Mouse (Mus musculus): ENCODE measurements around the gene Tom1. TPM values are rescaled to one million over a fixed set of nuclear protein-coding genes. Genes with fewer than 3 reads are reported as not detected.
A peak's percentile ranks its signal among the peaks of the same experiment; 100 is the strongest.

Gene Tom1
- polyA plus RNA-seq, 1 experiment from 2014 or later: 30.1 TPM

DNA sequence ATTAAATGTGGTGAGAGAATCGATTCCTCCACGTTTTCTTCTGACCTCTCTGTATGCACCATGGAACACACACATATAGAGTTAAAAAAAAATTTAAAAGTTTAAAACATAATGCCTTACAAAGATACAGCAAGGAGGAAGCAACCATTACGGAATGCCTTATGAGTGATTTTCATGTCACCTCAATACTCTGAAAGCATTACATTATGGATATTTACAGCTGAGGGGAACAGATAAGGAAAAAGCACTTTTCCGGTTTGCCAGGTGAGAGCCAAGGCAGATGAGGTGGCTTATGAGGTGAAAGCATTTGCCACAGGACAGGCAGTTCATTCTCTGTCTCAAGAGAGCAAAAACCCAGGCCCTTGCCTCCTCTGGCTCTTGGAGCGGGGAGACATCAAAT lies 544 bp upstream of the Tom1 start:
- H3K27ac ChIP-seq (replicated peaks; ENCODE audit: low read depth, low read length): no peak overlapping the region
- H3K27me3 ChIP-seq (ENCODE audit: control insufficient read depth, insufficient read depth, low read length): no peaks in the 10 kb centered on the region
- H3K4me3 ChIP-seq (ENCODE audit: low read depth, low read length): peak overlapping the region; percentile 62; the same call in 1 of the 2 replicates
- H3K4me1 ChIP-seq (ENCODE audit: control insufficient read depth, insufficient read depth, low read length): no peaks in the 10 kb centered on the region
- no peak overlapping the region for H3K9ac ChIP-seq (ENCODE audit: low read length)
- peaks cover 2% of the 10 kb centered on the region; the same call in 1 of the 2 replicates for H3K36me3 ChIP-seq (ENCODE audit: control insufficient read depth, insufficient read depth, low read length)
- ATAC-seq (ENCODE audit: insufficient number of reproducible peaks, low FRiP score, low TSS enrichment, low read depth) (no peak), DNase-seq (ENCODE audit: low spot score) (no peak)
- 71% methylated on average over 5 of the region's 5 CpGs for WGBS
- peak overlapping the region; percentile 29; the same call in 1 of the 2 replicates for H3K4me2 ChIP-seq (ENCODE audit: low read depth, severe bottlenecking)
- H3K9me3 ChIP-seq (ENCODE audit: control insufficient read depth, low read length): no peaks in the 10 kb centered on the region

DNA sequence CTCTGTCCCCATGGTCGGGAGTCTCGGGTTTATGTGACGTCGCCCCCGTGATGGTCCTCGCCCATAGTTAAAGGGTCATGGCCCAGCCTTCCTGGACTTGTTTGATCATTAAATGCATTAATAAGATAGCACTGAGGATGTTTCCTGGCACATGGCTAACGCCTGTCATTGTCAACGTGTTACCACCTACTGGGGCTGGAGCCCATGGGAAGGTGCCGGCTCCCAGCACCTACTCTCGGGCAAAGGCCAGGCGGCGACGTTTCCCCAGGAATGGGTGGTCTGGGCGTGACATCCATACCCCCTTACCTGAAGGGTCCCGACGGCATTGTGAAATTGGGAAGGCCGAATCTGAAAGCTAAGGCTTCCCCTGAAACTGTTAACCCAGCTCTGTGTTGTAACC lies 780 bp downstream of the Tom1 start:
- H3K4me3 ChIP-seq (ENCODE audit: low read depth, low read length): peak overlapping the region; percentile 62
- H3K27me3 ChIP-seq (ENCODE audit: control insufficient read depth, insufficient read depth, low read length): no peaks in the 10 kb centered on the region
- ATAC-seq (ENCODE audit: insufficient number of reproducible peaks, low FRiP score, low TSS enrichment, low read depth): no peak; the same call in 1 of the 2 replicates
- H3K36me3 ChIP-seq (ENCODE audit: control insufficient read depth, insufficient read depth, low read length): no peaks in the 10 kb centered on the region
- peak overlapping the region; percentile 93 for H3K4me2 ChIP-seq (ENCODE audit: low read depth, severe bottlenecking)
- H3K27ac ChIP-seq (replicated peaks; ENCODE audit: low read depth, low read length): no peak overlapping the region
- H3K9me3 ChIP-seq (ENCODE audit: control insufficient read depth, low read length): no peaks in the 10 kb centered on the region
- H3K9ac ChIP-seq (ENCODE audit: low read length): peak overlapping the region; percentile 64
- no peak for DNase-seq (ENCODE audit: low spot score)
- H3K4me1 ChIP-seq (ENCODE audit: control insufficient read depth, insufficient read depth, low read length): no peaks in the 10 kb centered on the region
- 1% methylated on average over 17 of the region's 17 CpGs for WGBS

DNA sequence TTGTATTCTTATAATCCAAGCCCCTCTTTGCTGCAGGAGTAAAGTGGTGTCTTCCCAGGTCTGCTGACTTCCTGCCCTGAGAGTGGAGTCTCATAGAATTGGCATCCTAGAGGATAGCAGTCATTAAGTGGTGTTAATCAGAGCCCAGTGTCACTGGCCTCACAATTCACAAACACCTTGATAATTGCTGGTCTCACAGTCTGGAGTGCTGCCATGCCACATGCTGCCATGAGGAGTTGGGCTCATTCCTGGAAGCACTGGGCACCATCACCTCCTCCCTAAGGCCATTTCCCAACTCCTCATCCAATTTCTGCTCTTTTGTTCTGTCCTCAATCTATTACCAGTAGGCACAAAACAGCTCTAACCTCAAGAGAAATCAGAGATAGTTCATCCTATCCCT lies 2.1 kb downstream of the Tom1 start:
- Histone ChIP-seq H3K4me2 (ENCODE audit: low read depth, severe bottlenecking) (no peak overlapping the region), H3K36me3 (ENCODE audit: control insufficient read depth, insufficient read depth, low read length) (no peaks in the 10 kb centered on the region), H3K4me3 (ENCODE audit: low read depth, low read length) (no peak overlapping the region), H3K9ac (ENCODE audit: low read length) (no peak overlapping the region), H3K27ac (replicated peaks; ENCODE audit: low read depth, low read length) (no peak overlapping the region), H3K9me3 (ENCODE audit: control insufficient read depth, low read length) (no peaks in the 10 kb centered on the region), H3K4me1 (ENCODE audit: control insufficient read depth, insufficient read depth, low read length) (no peaks in the 10 kb centered on the region), H3K27me3 (ENCODE audit: control insufficient read depth, insufficient read depth, low read length) (no peaks in the 10 kb centered on the region)
- ATAC-seq (ENCODE audit: insufficient number of reproducible peaks, low FRiP score, low TSS enrichment, low read depth) (no peak), DNase-seq (ENCODE audit: low spot score) (no peak)

DNA sequence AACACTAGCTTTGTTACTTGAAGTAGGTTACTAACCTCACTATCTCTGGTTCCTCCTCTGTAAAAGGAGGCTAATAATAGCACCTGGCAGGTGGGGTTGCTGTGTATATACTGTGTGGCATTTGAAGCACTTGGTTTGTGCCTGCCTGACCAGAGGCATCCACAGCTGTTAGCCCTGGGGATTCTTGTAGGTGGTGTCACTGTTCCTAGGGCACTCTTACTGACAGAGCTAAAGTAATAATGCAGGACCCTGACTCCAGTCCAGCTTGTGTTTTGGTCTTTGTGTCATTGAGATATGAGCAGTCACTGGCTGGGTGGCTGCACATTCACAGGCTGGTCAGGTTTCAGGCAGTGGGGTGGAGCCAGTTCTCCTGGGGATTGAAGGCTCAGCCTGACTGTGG lies 5.0 kb downstream of the Tom1 start:
- H3K27ac ChIP-seq (replicated peaks; ENCODE audit: low read depth, low read length): no peak overlapping the region
- H3K36me3 ChIP-seq (ENCODE audit: control insufficient read depth, insufficient read depth, low read length): no peaks in the 10 kb centered on the region
- H3K9ac ChIP-seq (ENCODE audit: low read length): no peak overlapping the region
- H3K9me3 ChIP-seq (ENCODE audit: control insufficient read depth, low read length): no peaks in the 10 kb centered on the region
- no peak overlapping the region for H3K4me2 ChIP-seq (ENCODE audit: low read depth, severe bottlenecking)
- ATAC-seq (ENCODE audit: insufficient number of reproducible peaks, low FRiP score, low TSS enrichment, low read depth) (no peak), DNase-seq (ENCODE audit: low spot score) (no peak)
- H3K27me3 ChIP-seq (ENCODE audit: control insufficient read depth, insufficient read depth, low read length): no peaks in the 10 kb centered on the region
- H3K4me1 ChIP-seq (ENCODE audit: control insufficient read depth, insufficient read depth, low read length): no peaks in the 10 kb centered on the region
- H3K4me3 ChIP-seq (ENCODE audit: low read depth, low read length): no peak overlapping the region

DNA sequence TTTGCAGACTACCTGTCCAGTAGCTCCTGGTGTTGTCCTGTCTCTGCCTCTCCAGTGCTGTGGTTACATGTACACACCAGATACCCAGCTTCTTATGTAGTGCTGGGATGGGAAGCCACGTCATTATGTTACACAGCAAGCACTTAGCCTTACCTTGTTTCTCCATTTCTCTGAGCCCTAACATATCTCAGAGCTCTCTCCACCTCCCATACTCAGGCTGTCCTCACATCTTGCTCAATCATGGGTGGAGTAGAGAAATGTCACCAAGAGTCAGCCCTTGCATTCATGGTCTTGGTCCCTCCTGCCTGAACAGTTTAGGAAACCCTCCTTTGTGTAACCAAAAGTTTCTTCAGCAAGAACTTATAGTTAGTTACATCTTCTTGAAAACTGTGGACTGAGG lies 6.2 kb downstream of the Tom1 start:
- WGBS: 84% methylated on average over 1 of the region's 1 CpGs
- no peak for DNase-seq (ENCODE audit: low spot score)
- no peak overlapping the region for H3K9ac ChIP-seq (ENCODE audit: low read length)
- no peak overlapping the region for H3K4me2 ChIP-seq (ENCODE audit: low read depth, severe bottlenecking)
- no peaks in the 10 kb centered on the region for H3K36me3 ChIP-seq (ENCODE audit: control insufficient read depth, insufficient read depth, low read length)
- H3K4me1 ChIP-seq (ENCODE audit: control insufficient read depth, insufficient read depth, low read length): no peaks in the 10 kb centered on the region
- H3K27ac ChIP-seq (replicated peaks; ENCODE audit: low read depth, low read length): no peak overlapping the region
- no peak for ATAC-seq (ENCODE audit: insufficient number of reproducible peaks, low FRiP score, low TSS enrichment, low read depth)
- H3K27me3 ChIP-seq (ENCODE audit: control insufficient read depth, insufficient read depth, low read length): no peaks in the 10 kb centered on the region
- H3K4me3 ChIP-seq (ENCODE audit: low read depth, low read length): no peak overlapping the region
- no peaks in the 10 kb centered on the region for H3K9me3 ChIP-seq (ENCODE audit: control insufficient read depth, low read length)

DNA sequence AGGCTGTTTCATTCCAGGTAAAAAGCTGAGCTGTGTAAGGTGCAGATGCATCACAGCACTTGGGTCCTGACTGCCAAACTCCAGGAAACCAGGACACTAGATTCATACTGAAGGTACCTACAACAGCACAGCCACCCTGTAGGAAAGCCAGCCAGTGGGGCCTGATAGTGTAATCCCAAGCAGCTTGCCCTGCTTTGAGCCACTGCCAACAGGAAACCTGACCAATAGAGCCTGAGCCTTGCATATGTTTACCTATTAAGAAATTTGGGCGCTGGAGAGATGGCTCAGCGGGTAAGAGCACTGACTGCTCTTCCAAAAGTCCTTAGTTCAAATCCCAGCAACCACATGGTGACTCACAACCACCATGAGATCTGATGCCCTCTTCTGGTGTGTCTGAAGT lies 8.7 kb downstream of the Tom1 start:
- 86% methylated on average over 2 of the region's 2 CpGs for WGBS
- no peak for ATAC-seq (ENCODE audit: insufficient number of reproducible peaks, low FRiP score, low TSS enrichment, low read depth)
- no peaks in the 10 kb centered on the region for H3K4me1 ChIP-seq (ENCODE audit: control insufficient read depth, insufficient read depth, low read length)
- no peak overlapping the region for H3K9ac ChIP-seq (ENCODE audit: low read length)
- no peak overlapping the region for H3K4me3 ChIP-seq (ENCODE audit: low read depth, low read length)
- no peaks in the 10 kb centered on the region for H3K9me3 ChIP-seq (ENCODE audit: control insufficient read depth, low read length)
- H3K27me3 ChIP-seq (ENCODE audit: control insufficient read depth, insufficient read depth, low read length): no peaks in the 10 kb centered on the region
- H3K36me3 ChIP-seq (ENCODE audit: control insufficient read depth, insufficient read depth, low read length): no peaks in the 10 kb centered on the region
- no peak overlapping the region for H3K4me2 ChIP-seq (ENCODE audit: low read depth, severe bottlenecking)
- DNase-seq (ENCODE audit: low spot score): no peak
- H3K27ac ChIP-seq (replicated peaks; ENCODE audit: low read depth, low read length): no peak overlapping the region

DNA sequence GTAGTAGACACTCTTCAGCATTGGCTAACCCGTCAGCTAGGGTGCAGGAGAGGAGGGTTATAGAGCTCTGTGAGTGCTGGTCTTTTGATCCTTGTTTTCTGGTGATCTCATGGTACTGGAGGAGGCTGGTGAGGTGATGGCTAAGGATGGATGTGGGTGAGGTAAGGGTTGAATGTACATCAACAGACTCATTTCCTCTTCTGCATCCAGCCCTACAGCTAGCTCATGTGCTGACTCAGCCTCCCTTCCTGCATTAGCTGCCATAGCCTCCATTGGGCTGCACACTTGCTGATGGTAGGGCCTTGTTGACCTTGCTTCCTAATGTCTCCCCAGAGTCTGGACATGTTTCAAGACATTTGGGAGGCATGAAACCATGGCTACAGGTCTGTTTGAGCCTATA lies 9.5 kb downstream of the Tom1 start:
- 84% methylated on average over 1 of the region's 1 CpGs for WGBS
- Histone ChIP-seq H3K4me3 (ENCODE audit: low read depth, low read length) (no peak overlapping the region), H3K9me3 (ENCODE audit: control insufficient read depth, low read length) (no peaks in the 10 kb centered on the region), H3K36me3 (ENCODE audit: control insufficient read depth, insufficient read depth, low read length) (no peaks in the 10 kb centered on the region), H3K27me3 (ENCODE audit: control insufficient read depth, insufficient read depth, low read length) (no peaks in the 10 kb centered on the region), H3K27ac (replicated peaks; ENCODE audit: low read depth, low read length) (no peak overlapping the region), H3K4me1 (ENCODE audit: control insufficient read depth, insufficient read depth, low read length) (no peaks in the 10 kb centered on the region), H3K9ac (ENCODE audit: low read length) (no peak overlapping the region), H3K4me2 (ENCODE audit: low read depth, severe bottlenecking) (no peak overlapping the region)
- ATAC-seq (ENCODE audit: insufficient number of reproducible peaks, low FRiP score, low TSS enrichment, low read depth) (no peak), DNase-seq (ENCODE audit: low spot score) (no peak)

DNA sequence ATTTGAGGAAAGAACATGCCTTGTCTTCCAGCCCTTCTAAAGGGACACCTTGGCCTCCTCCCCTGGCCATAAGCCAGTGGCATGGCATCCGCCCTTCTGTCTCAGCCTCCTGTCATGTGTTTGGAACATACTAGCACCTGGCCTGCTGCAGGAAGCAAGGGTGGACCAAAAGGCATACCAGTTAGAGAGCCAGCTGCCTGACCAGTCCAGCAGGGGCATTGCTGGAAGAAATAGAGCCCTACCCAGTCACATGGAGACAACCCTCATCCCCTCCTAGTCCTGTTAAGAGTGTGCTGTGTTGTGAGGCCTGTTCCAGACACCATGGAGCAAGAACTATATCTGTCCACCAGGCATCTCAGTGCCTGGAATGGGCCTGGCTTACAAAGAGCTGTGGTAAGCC lies 12.8 kb downstream of the Tom1 start:
- H3K27me3 ChIP-seq (ENCODE audit: control insufficient read depth, insufficient read depth, low read length): no peaks in the 10 kb centered on the region
- H3K36me3 ChIP-seq (ENCODE audit: control insufficient read depth, insufficient read depth, low read length): no peaks in the 10 kb centered on the region
- H3K9me3 ChIP-seq (ENCODE audit: control insufficient read depth, low read length): no peaks in the 10 kb centered on the region
- H3K9ac ChIP-seq (ENCODE audit: low read length): no peak overlapping the region
- ATAC-seq (ENCODE audit: insufficient number of reproducible peaks, low FRiP score, low TSS enrichment, low read depth): no peak
- no peak overlapping the region for H3K4me3 ChIP-seq (ENCODE audit: low read depth, low read length)
- no peak overlapping the region for H3K4me2 ChIP-seq (ENCODE audit: low read depth, severe bottlenecking)
- WGBS: 95% methylated on average over 1 of the region's 1 CpGs
- H3K27ac ChIP-seq (replicated peaks; ENCODE audit: low read depth, low read length): no peak overlapping the region
- DNase-seq (ENCODE audit: low spot score): no peak
- no peaks in the 10 kb centered on the region for H3K4me1 ChIP-seq (ENCODE audit: control insufficient read depth, insufficient read depth, low read length)

DNA sequence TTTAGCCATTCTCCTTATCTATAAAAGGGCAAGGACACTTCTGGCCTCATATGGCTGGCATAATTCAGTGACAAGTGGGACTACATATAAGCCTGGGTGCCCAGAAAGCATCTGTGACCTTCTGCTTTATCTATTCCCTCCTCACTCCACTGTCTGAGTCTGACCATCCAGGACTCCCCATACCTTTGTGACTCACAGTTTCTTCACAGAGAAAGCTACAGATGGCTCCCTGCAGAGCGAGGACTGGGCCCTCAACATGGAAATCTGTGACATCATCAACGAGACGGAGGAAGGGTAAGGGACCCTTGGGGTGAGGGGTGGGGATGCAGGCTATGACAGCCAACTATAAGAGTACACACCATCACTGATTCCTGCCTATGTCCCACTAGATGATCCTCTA lies 14.3 kb downstream of the Tom1 start:
- ATAC-seq (ENCODE audit: insufficient number of reproducible peaks, low FRiP score, low TSS enrichment, low read depth): no peak
- no peaks in the 10 kb centered on the region for H3K27me3 ChIP-seq (ENCODE audit: control insufficient read depth, insufficient read depth, low read length)
- no peak for DNase-seq (ENCODE audit: low spot score)
- H3K9ac ChIP-seq (ENCODE audit: low read length): no peak overlapping the region
- no peaks in the 10 kb centered on the region for H3K36me3 ChIP-seq (ENCODE audit: control insufficient read depth, insufficient read depth, low read length)
- WGBS: 88% methylated on average over 3 of the region's 3 CpGs
- no peaks in the 10 kb centered on the region for H3K4me1 ChIP-seq (ENCODE audit: control insufficient read depth, insufficient read depth, low read length)
- no peak overlapping the region for H3K4me2 ChIP-seq (ENCODE audit: low read depth, severe bottlenecking)
- H3K4me3 ChIP-seq (ENCODE audit: low read depth, low read length): no peak overlapping the region
- no peak overlapping the region for H3K27ac ChIP-seq (replicated peaks; ENCODE audit: low read depth, low read length)
- H3K9me3 ChIP-seq (ENCODE audit: control insufficient read depth, low read length): no peaks in the 10 kb centered on the region
